Mouse (Mus musculus) embryonic fibroblast, embryonic 13.5 days (primary cell): Measurements from ENCODE around the gene Ttc8.

Source experiments
- CTCF ChIP-seq: IDR thresholded peaks from 2 replicates; pipeline ENCODE4 v1.5.1; 2011; ENCODE audit warnings: mild to moderate bottlenecking, control low read depth, low read length, moderate library complexity, borderline replicate concordance; ENCODE audit not compliant: insufficient read depth
- POLR2A ChIP-seq: IDR thresholded peaks from 2 replicates; pipeline ENCODE4 v1.6.1; 2011; ENCODE audit warnings: low read depth, mild to moderate bottlenecking, control low read depth, low read length, moderate library complexity

DNA sequence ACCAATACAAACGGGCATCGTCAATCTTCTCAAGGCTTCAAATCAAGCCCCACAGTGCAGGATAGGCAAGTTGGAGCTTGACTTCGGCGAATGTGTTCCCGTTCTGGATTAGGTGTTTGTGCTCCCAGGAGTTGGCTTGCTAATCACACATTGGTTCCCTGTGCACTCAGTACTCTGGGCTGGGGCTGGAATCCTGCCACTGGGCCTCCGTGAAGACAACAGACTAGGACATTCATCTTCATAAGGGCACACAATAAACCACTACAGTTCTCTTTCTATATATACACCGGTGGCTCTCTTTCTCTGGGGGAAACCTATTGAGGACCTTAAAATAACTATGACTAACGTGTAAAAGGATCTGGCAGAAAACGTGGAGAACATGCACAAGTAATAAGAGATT lies 10.3 kb upstream of the Ttc8 start:
- TF ChIP-seq CTCF, result no peak
- TF ChIP-seq POLR2A, result no peak
